Mouse (Mus musculus) fibroblast of lung, adult 2 months (primary cell): ENCODE measurements at regions not wholly inside any gene's neighbourhood (a gene's known extent, or its start where the extent isn't known, plus 50 kb on each side); places are given as distances from the start of the nearest gene placed in this dataset.

Experiments used
- DNase-seq: peaks from one replicate; pipeline ENCODE4 v3.0.0-alpha.2; 2011; ENCODE audit warnings: low read depth

GRCm38 (mm10) chr1:55888711-55889366 lies 483.1 kb downstream of the Plcl1 start:
- DNase-seq, result no peak

GRCm38 (mm10) chr1:55890511-55891151 lies 484.9 kb downstream of the Plcl1 start:
- DNase-seq, result peak; percentile 29

GRCm38 (mm10) chr1:55891894-55892293 lies 486.2 kb downstream of the Plcl1 start:
- DNase-seq, result no peak

GRCm38 (mm10) chr1:55897572-55897971 lies 491.9 kb downstream of the Plcl1 start:
- DNase-seq, result no peak

- no peak for DNase-seq
These were observed 492.3 kb downstream of the Plcl1 start for GRCm38 (mm10) chr1:55898031-55898430.

GRCm38 (mm10) chr1:55900033-55900432 lies 494.3 kb downstream of the Plcl1 start:
- no peak for DNase-seq

GRCm38 (mm10) chr1:55903177-55903576 lies 497.5 kb downstream of the Plcl1 start:
- DNase-seq, result no peak

GRCm38 (mm10) chr1:55904571-55904970 lies 498.9 kb downstream of the Plcl1 start:
- DNase-seq, result no peak

- no peak for DNase-seq
These were observed 499.5 kb downstream of the Plcl1 start for GRCm38 (mm10) chr1:55905232-55905631.

- DNase-seq, result no peak
These were observed 504.3 kb downstream of the Plcl1 start for GRCm38 (mm10) chr1:55910024-55910423.

GRCm38 (mm10) chr1:55914284-55914683 lies 508.6 kb downstream of the Plcl1 start:
- DNase-seq, result no peak

- no peak for DNase-seq
These were observed 510.2 kb downstream of the Plcl1 start for GRCm38 (mm10) chr1:55915940-55916339.

GRCm38 (mm10) chr1:55919516-55919915 lies 513.8 kb downstream of the Plcl1 start:
- DNase-seq, result no peak

GRCm38 (mm10) chr1:55946786-55947549 lies 541.2 kb downstream of the Plcl1 start:
- no peak for DNase-seq

- DNase-seq, result no peak
These were observed 542.0 kb downstream of the Plcl1 start for GRCm38 (mm10) chr1:55947618-55948283.

GRCm38 (mm10) chr1:55949606-55950005 lies 543.9 kb downstream of the Plcl1 start:
- DNase-seq, result no peak

GRCm38 (mm10) chr1:55957804-55958445 lies 552.2 kb downstream of the Plcl1 start:
- DNase-seq, result no peak

- no peak for DNase-seq
These were observed 554.6 kb downstream of the Plcl1 start for GRCm38 (mm10) chr1:55960291-55960690.

GRCm38 (mm10) chr1:55963867-55964266 lies 558.1 kb downstream of the Plcl1 start:
- no peak for DNase-seq

GRCm38 (mm10) chr1:55966273-55966672 lies 560.6 kb downstream of the Plcl1 start:
- DNase-seq, result no peak

- DNase-seq, result no peak
These were observed 562.1 kb downstream of the Plcl1 start for GRCm38 (mm10) chr1:55967869-55968268.

GRCm38 (mm10) chr1:55977796-55978195 lies 572.1 kb downstream of the Plcl1 start:
- DNase-seq, result no peak
